Mouse (Mus musculus) G1E (cell line): ENCODE data around the gene Igsf11. TPM values are rescaled to one million over a fixed set of nuclear protein-coding genes. Genes with fewer than 3 reads are reported as not detected.

Experiments used
- ATAC-seq: 2 replicates; pipeline ENCODE4 v1.8.0; 2016; ENCODE audit warnings: mild to moderate bottlenecking; ENCODE audit not compliant: insufficient number of reproducible peaks, poor library complexity, low FRiP score, severe bottlenecking; ENCODE audit errors: extremely low read depth
- DNase-seq: peaks from one replicate; pipeline ENCODE4 v3.0.0; 2012; ENCODE audit warnings: low spot score
- H3K27me3 ChIP-seq: 2 replicates; pipeline ENCODE4 v1.6.1; 2012; ENCODE audit warnings: mild to moderate bottlenecking, low read length, inconsistent platforms; ENCODE audit not compliant: insufficient read depth
- H3K36me3 ChIP-seq: replicated peaks from 2 replicates; pipeline ENCODE3; 2012; ENCODE audit warnings: mild to moderate bottlenecking, inconsistent platforms
- H3K4me1 ChIP-seq: 2 replicates; pipeline ENCODE4 v1.6.1; 2012; ENCODE audit warnings: low read depth, low read length, inconsistent platforms, mixed read lengths; ENCODE audit not compliant: insufficient read depth
- H3K4me3 ChIP-seq: 2 replicates; pipeline ENCODE4 v1.5.1; 2012; ENCODE audit warnings: low read depth, mild to moderate bottlenecking, inconsistent platforms, low read length, moderate library complexity, mixed read lengths
- H3K9me3 ChIP-seq: replicated peaks from 2 replicates; pipeline ENCODE4 v1.6.1; 2012; ENCODE audit warnings: inconsistent platforms
- CTCF ChIP-seq: IDR thresholded peaks from 2 replicates; pipeline ENCODE4 v1.5.1; 2012; ENCODE audit warnings: low read depth, low read length, inconsistent platforms, mixed read lengths
- GATA1 ChIP-seq: IDR thresholded peaks from 2 replicates; pipeline ENCODE4 v1.6.1; 2012; ENCODE audit warnings: borderline replicate concordance, low read length, inconsistent platforms, mixed read lengths
- GATA2 ChIP-seq: IDR thresholded peaks from 2 replicates; pipeline ENCODE4 v1.6.1; 2012; ENCODE audit warnings: low read depth, low read length, inconsistent platforms, borderline replicate concordance
- POLR2AphosphoS5 ChIP-seq: IDR thresholded peaks from 2 replicates; pipeline ENCODE4 v1.6.1; 2012; ENCODE audit warnings: low read depth, low read length, inconsistent platforms; ENCODE audit not compliant: insufficient replicate concordance
- TAL1 ChIP-seq: conservative IDR thresholded peaks from 2 replicates; pipeline ENCODE4 v1.6.1; 2012; ENCODE audit warnings: low read depth, low read length, inconsistent platforms, mixed read lengths
- polyA plus RNA-seq: library from polyadenylated mRNA; stranded (reverse); fragments of >175 nt; gene quantifications from 2 replicates; pipeline ENCODE4 v1.2.3, GENCODE M21; 2012
- total RNA-seq, 2 experiments: library from RNA; stranded (forward) in 1 of 2; stranded (reverse) in 1 of 2; fragments of 200-1000 nt in 1 of 2; fragments of >200 nt in 1 of 2; fragmentation: Nextera tagmentation in 1 of 2; gene quantifications; 2 replicates each; pipeline ENCODE4 v1.2.3; 2014 to 2017

Igsf11 gene
- total and polyA plus RNA-seq, 3 experiments, result 0.05 TPM; not detected in 2

- no peaks in the 10 kb centered on the region for H3K36me3 ChIP-seq
- TF ChIP-seq GATA1 (no peak), POLR2AphosphoS5 (no peak), CTCF (no peak), TAL1 (no peak), GATA2 (no peak)
- no peaks in the 10 kb centered on the region for H3K4me1 ChIP-seq
- H3K27me3 ChIP-seq, result no peaks in the 10 kb centered on the region
- H3K4me3 ChIP-seq, result no peak overlapping the region
- H3K9me3 ChIP-seq, result peaks cover 6% of the 10 kb centered on the region
- no peak for DNase-seq
- no peak for ATAC-seq
Observed at GRCm38 (mm10) chr16:39025989-39026736, 133.7 kb downstream of the Igsf11 start.

- DNase-seq (no peak), ATAC-seq (no peak)
- H3K27me3 ChIP-seq, result no peaks in the 10 kb centered on the region
Observed at GRCm38 (mm10) chr16:39031350-39031749, 138.9 kb downstream of the Igsf11 start.

GRCm38 (mm10) chr16:39037257-39037656, 144.8 kb downstream of the Igsf11 start:
- DNase-seq (no peak), ATAC-seq (no peak)
- TF ChIP-seq GATA2 (no peak), CTCF (no peak), GATA1 (no peak), POLR2AphosphoS5 (no peak), TAL1 (no peak)
- Histone ChIP-seq H3K27me3 (no peaks in the 10 kb centered on the region), H3K4me3 (no peak overlapping the region), H3K9me3 (peaks cover 11% of the 10 kb centered on the region), H3K36me3 (no peaks in the 10 kb centered on the region), H3K4me1 (no peaks in the 10 kb centered on the region)

More at GRCm38 (mm10) chr16:39031350-39031749, 138.9 kb downstream of the Igsf11 start:
- Histone ChIP-seq H3K4me3 (no peak overlapping the region), H3K36me3 (no peaks in the 10 kb centered on the region), H3K4me1 (no peaks in the 10 kb centered on the region), H3K9me3 (peaks cover 2% of the 10 kb centered on the region; the same call in 1 of the 2 replicates)
- no peak for TF ChIP-seq GATA1

- H3K4me1 ChIP-seq, result no peaks in the 10 kb centered on the region
- no peaks in the 10 kb centered on the region for H3K36me3 ChIP-seq
- H3K27me3 ChIP-seq, result no peaks in the 10 kb centered on the region
- no peak for ATAC-seq
- TF ChIP-seq GATA1 (no peak), CTCF (no peak), GATA2 (no peak), POLR2AphosphoS5 (no peak), TAL1 (no peak)
- DNase-seq, result no peak
- no peak overlapping the region for H3K4me3 ChIP-seq
- H3K9me3 ChIP-seq, result peaks cover 19% of the 10 kb centered on the region
Observed at GRCm38 (mm10) chr16:39044381-39044780, 151.9 kb downstream of the Igsf11 start.

- Histone ChIP-seq H3K9me3 (peaks cover 16% of the 10 kb centered on the region), H3K4me3 (no peak overlapping the region), H3K36me3 (no peaks in the 10 kb centered on the region), H3K4me1 (no peaks in the 10 kb centered on the region), H3K27me3 (no peaks in the 10 kb centered on the region)
- ATAC-seq (no peak), DNase-seq (no peak)
- TF ChIP-seq CTCF (no peak), GATA2 (no peak), TAL1 (no peak), POLR2AphosphoS5 (no peak), GATA1 (no peak)
Observed at GRCm38 (mm10) chr16:39048889-39049288, 156.4 kb downstream of the Igsf11 start.

- no peak overlapping the region for H3K4me3 ChIP-seq
- no peaks in the 10 kb centered on the region for H3K36me3 ChIP-seq
- H3K27me3 ChIP-seq, result no peaks in the 10 kb centered on the region
- DNase-seq (no peak), ATAC-seq (no peak)
- H3K4me1 ChIP-seq, result no peaks in the 10 kb centered on the region
- H3K9me3 ChIP-seq, result peaks cover 23% of the 10 kb centered on the region
- no peak for TF ChIP-seq CTCF
- TF ChIP-seq POLR2AphosphoS5, result no peak
- TF ChIP-seq TAL1, result no peak
- TF ChIP-seq GATA2, result no peak
Observed at GRCm38 (mm10) chr16:39052971-39053370, 160.5 kb downstream of the Igsf11 start.

- Histone ChIP-seq H3K9me3 (peaks cover 26% of the 10 kb centered on the region), H3K4me3 (no peak overlapping the region), H3K27me3 (no peaks in the 10 kb centered on the region), H3K4me1 (no peaks in the 10 kb centered on the region), H3K36me3 (no peaks in the 10 kb centered on the region)
- TF ChIP-seq CTCF (no peak), GATA2 (no peak), POLR2AphosphoS5 (no peak), TAL1 (no peak), GATA1 (no peak)
- ATAC-seq (no peak), DNase-seq (no peak)
Observed at GRCm38 (mm10) chr16:39053779-39054178, 161.3 kb downstream of the Igsf11 start.
